Mouse (Mus musculus): Measurements from ENCODE around the gene Ankrd23.

- TF ChIP-seq CTCF (IDR thresholded peaks at IDR 0.05), result no peak
- TF ChIP-seq POLR2A (IDR thresholded peaks at IDR 0.05; ENCODE audit: insufficient read depth, low read depth, low read length), result no peak
- 0 out of 2 replicates have a peak, but pooled peaks have one; percentile 7 for TF ChIP-seq EP300 (IDR thresholded peaks at IDR 0.05; ENCODE audit: insufficient read depth, low read depth, low read length)
Observed at GRCm38 (mm10) chr1:36571627-36572026, 34.9 kb upstream of the Ankrd23 start.
